Mouse (Mus musculus) embryonic facial prominence, embryonic 13.5 days (tissue): ENCODE measurements at regions not wholly inside any gene's neighbourhood (a gene's known extent, or its start where the extent isn't known, plus 50 kb on each side); places are given as distances from the start of the nearest gene placed in this dataset.
"Not testable (repeated sequence)": the region's sequence is repeated elsewhere in the genome, so short reads cannot be mapped to it uniquely, and the experiment has no call there.

Experiments used
- ATAC-seq: fragments of 200-750 bp; cut with Nextera tagmentation; 2 replicates; pipeline ENCODE4 v1.8.0; 2017; ENCODE audit warnings: low read depth; ENCODE audit not compliant: insufficient number of reproducible peaks, insufficient read depth, low FRiP score, low TSS enrichment
- H3K27ac ChIP-seq: fragments of 300-500 bp; sonication (generic); 2 replicates; pipeline ENCODE4 v1.5.1; 2015; ENCODE audit warnings: moderate library complexity, mild to moderate bottlenecking, inconsistent platforms
- H3K27me3 ChIP-seq: fragments of 300-500 bp; sonication (generic); 2 replicates; pipeline ENCODE4 v1.6.1; 2015; ENCODE audit warnings: mild to moderate bottlenecking, inconsistent platforms
- H3K36me3 ChIP-seq: fragments of 300-500 bp; sonication (generic); 2 replicates; pipeline ENCODE4 v1.6.1; 2015; ENCODE audit warnings: mild to moderate bottlenecking, inconsistent platforms
- H3K4me1 ChIP-seq: fragments of 300-500 bp; sonication (generic); 2 replicates; pipeline ENCODE4 v1.6.1; 2015; ENCODE audit warnings: inconsistent platforms
- H3K4me2 ChIP-seq: fragments of 300-500 bp; sonication (generic); 2 replicates; pipeline ENCODE4 v1.6.1; 2015; ENCODE audit warnings: moderate library complexity, mild to moderate bottlenecking, inconsistent platforms
- H3K4me3 ChIP-seq: fragments of 300-500 bp; sonication (generic); 2 replicates; pipeline ENCODE4 v1.5.1; 2015; ENCODE audit warnings: mild to moderate bottlenecking, inconsistent platforms
- H3K9ac ChIP-seq: fragments of 300-500 bp; sonication (generic); 2 replicates; pipeline ENCODE4 v1.6.1; 2015; ENCODE audit warnings: mild to moderate bottlenecking, inconsistent platforms
- H3K9me3 ChIP-seq: fragments of 300-500 bp; sonication (generic); 2 replicates; pipeline ENCODE4 v1.6.1; 2016; ENCODE audit warnings: inconsistent platforms
- WGBS: fragments of 180-500 bp; shearing (Covaris S2); methylation state at CpG from one replicate; pipeline ENCODE4 v1.1.7; 2015; ENCODE audit warnings: mixed read lengths; 5-methylcytosine and 5-hydroxymethylcytosine counted together

- Histone ChIP-seq H3K4me3 (no peak overlapping the region), H3K4me2 (no peak overlapping the region), H3K36me3 (no peaks in the 10 kb centered on the region), H3K9ac (no peak overlapping the region), H3K9me3 (no peaks in the 10 kb centered on the region), H3K4me1 (no peaks in the 10 kb centered on the region), H3K27me3 (no peaks in the 10 kb centered on the region), H3K27ac (no peak overlapping the region)
- 83% methylated on average over 4 of the region's 4 CpGs for whole genome bisulfite sequencing
- no peak for ATAC-seq
Measured at GRCm38 (mm10) chr12:10525934-10526333, 135.4 kb downstream of the Rdh14 start.

GRCm38 (mm10) chr12:10529077-10529476 lies 138.5 kb downstream of the Rdh14 start:
- no peak overlapping the region for H3K9ac ChIP-seq
- no peaks in the 10 kb centered on the region for H3K36me3 ChIP-seq
- H3K4me2 ChIP-seq, result no peak overlapping the region
- no peaks in the 10 kb centered on the region for H3K9me3 ChIP-seq
- no peak overlapping the region for H3K4me3 ChIP-seq
- WGBS, result 80% methylated on average over 2 of the region's 2 CpGs
- H3K4me1 ChIP-seq, result no peaks in the 10 kb centered on the region
- H3K27me3 ChIP-seq, result no peaks in the 10 kb centered on the region
- no peak for ATAC-seq
- H3K27ac ChIP-seq, result no peak overlapping the region

- Histone ChIP-seq H3K9ac (no peak overlapping the region), H3K27me3 (0 out of 2 replicates have a peak, but pooled peaks cover 2% of the 10 kb centered on the region), H3K4me2 (no peak overlapping the region), H3K4me1 (no peaks in the 10 kb centered on the region), H3K9me3 (no peaks in the 10 kb centered on the region), H3K36me3 (no peaks in the 10 kb centered on the region), H3K27ac (no peak overlapping the region), H3K4me3 (no peak overlapping the region)
- ATAC-seq, result no peak
- 60% methylated on average over 3 of the region's 3 CpGs for WGBS
Measured at GRCm38 (mm10) chr12:10530996-10531395, 140.4 kb downstream of the Rdh14 start.

GRCm38 (mm10) chr12:10533971-10534370 lies 143.4 kb downstream of the Rdh14 start:
- H3K27ac ChIP-seq, result no peak overlapping the region
- 84% methylated on average over 6 of the region's 6 CpGs for WGBS

GRCm38 (mm10) chr12:10536239-10536638 lies 145.7 kb downstream of the Rdh14 start:
- H3K36me3 ChIP-seq, result no peaks in the 10 kb centered on the region
- no peak overlapping the region for H3K27ac ChIP-seq
- no peaks in the 10 kb centered on the region for H3K4me1 ChIP-seq
- H3K4me2 ChIP-seq, result no peak overlapping the region
- no peaks in the 10 kb centered on the region for H3K9me3 ChIP-seq
- H3K4me3 ChIP-seq, result no peak overlapping the region
- no peak for ATAC-seq
- no peak overlapping the region for H3K9ac ChIP-seq
- 0 out of 2 replicates have a peak, but pooled peaks cover 3% of the 10 kb centered on the region for H3K27me3 ChIP-seq
- 83% methylated on average over 12 of the region's 12 CpGs for WGBS

More at GRCm38 (mm10) chr12:10533971-10534370, 143.4 kb downstream of the Rdh14 start:
- Histone ChIP-seq H3K4me1 (no peaks in the 10 kb centered on the region), H3K27me3 (0 out of 2 replicates have a peak, but pooled peaks cover 3% of the 10 kb centered on the region), H3K9ac (no peak overlapping the region), H3K4me2 (no peak overlapping the region), H3K9me3 (no peaks in the 10 kb centered on the region), H3K36me3 (no peaks in the 10 kb centered on the region), H3K4me3 (no peak overlapping the region)
- ATAC-seq, result no peak

- Histone ChIP-seq H3K9me3 (no peaks in the 10 kb centered on the region), H3K27ac (no peak overlapping the region), H3K4me1 (no peaks in the 10 kb centered on the region), H3K4me2 (no peak overlapping the region), H3K4me3 (no peak overlapping the region), H3K36me3 (no peaks in the 10 kb centered on the region), H3K27me3 (0 out of 2 replicates have a peak, but pooled peaks cover 3% of the 10 kb centered on the region), H3K9ac (no peak overlapping the region)
- WGBS, result 4% methylated on average over 4 of the region's 4 CpGs
- no peak for ATAC-seq
Measured at GRCm38 (mm10) chr12:10537069-10537468, 146.5 kb downstream of the Rdh14 start.

- H3K27me3 ChIP-seq, result no peaks in the 10 kb centered on the region
- peaks cover 6% of the 10 kb centered on the region for H3K4me1 ChIP-seq
- no peaks in the 10 kb centered on the region for H3K36me3 ChIP-seq
- ATAC-seq, result no peak
- no peak overlapping the region for H3K9ac ChIP-seq
- 39% methylated on average over 1 of the region's 1 CpGs for WGBS
- no peak overlapping the region for H3K27ac ChIP-seq
- no peak overlapping the region for H3K4me2 ChIP-seq
- H3K9me3 ChIP-seq, result 0 out of 2 replicates have a peak, but pooled peaks cover 5% of the 10 kb centered on the region
- no peak overlapping the region for H3K4me3 ChIP-seq
Measured at GRCm38 (mm10) chr12:10549481-10550201, 159.1 kb downstream of the Rdh14 start.

GRCm38 (mm10) chr12:10554701-10555100 lies 164.1 kb downstream of the Rdh14 start:
- not testable (repeated sequence) for H3K9me3 ChIP-seq

GRCm38 (mm10) chr12:10562966-10563365 lies 172.4 kb downstream of the Rdh14 start:
- H3K4me1 ChIP-seq, result no peaks in the 10 kb centered on the region
- no peak overlapping the region for H3K9ac ChIP-seq
- WGBS, result 37% methylated on average over 1 of the region's 1 CpGs
- no peaks in the 10 kb centered on the region for H3K36me3 ChIP-seq
- H3K27me3 ChIP-seq, result no peaks in the 10 kb centered on the region
- no peak overlapping the region for H3K27ac ChIP-seq
- no peak for ATAC-seq
- no peak overlapping the region for H3K4me3 ChIP-seq
- H3K9me3 ChIP-seq, result no peaks in the 10 kb centered on the region
- H3K4me2 ChIP-seq, result no peak overlapping the region

More at GRCm38 (mm10) chr12:10554701-10555100, 164.1 kb downstream of the Rdh14 start:
- H3K4me2 ChIP-seq, H3K4me1 ChIP-seq, H3K27ac ChIP-seq, H3K27me3 ChIP-seq, ATAC-seq, H3K36me3 ChIP-seq, H3K4me3 ChIP-seq, H3K9ac ChIP-seq: not testable (repeated sequence)
- 92% methylated on average over 1 of the region's 1 CpGs for WGBS

- no peak for ATAC-seq
- H3K9me3 ChIP-seq, result no peaks in the 10 kb centered on the region
- H3K27ac ChIP-seq, result no peak overlapping the region
- no peak overlapping the region for H3K4me3 ChIP-seq
- H3K27me3 ChIP-seq, result no peaks in the 10 kb centered on the region
- H3K9ac ChIP-seq, result no peak overlapping the region
- WGBS, result 55% methylated on average over 2 of the region's 2 CpGs
- H3K4me2 ChIP-seq, result no peak overlapping the region
- H3K36me3 ChIP-seq, result no peaks in the 10 kb centered on the region
- H3K4me1 ChIP-seq, result peaks cover 14% of the 10 kb centered on the region
Measured at GRCm38 (mm10) chr12:10567881-10568280, 177.3 kb downstream of the Rdh14 start.

GRCm38 (mm10) chr12:10571643-10572377 lies 181.2 kb downstream of the Rdh14 start:
- ATAC-seq, result no peak
- WGBS, result 22% methylated on average over 11 of the region's 11 CpGs

GRCm38 (mm10) chr12:10572378-10572650 lies 181.7 kb downstream of the Rdh14 start:
- 27% methylated on average over 5 of the region's 5 CpGs for WGBS
- Histone ChIP-seq H3K27me3 (no peaks in the 10 kb centered on the region), H3K9me3 (no peaks in the 10 kb centered on the region), H3K9ac (no peak overlapping the region), H3K4me2 (peak overlapping the region; percentile 36), H3K36me3 (no peaks in the 10 kb centered on the region), H3K4me1 (peaks cover 18% of the 10 kb centered on the region), H3K4me3 (no peak overlapping the region), H3K27ac (peak overlapping the region; percentile 81)
- no peak for ATAC-seq

More at GRCm38 (mm10) chr12:10571643-10572377, 181.2 kb downstream of the Rdh14 start:
- H3K4me1 ChIP-seq, result peaks cover 18% of the 10 kb centered on the region
- no peaks in the 10 kb centered on the region for H3K36me3 ChIP-seq
- H3K27me3 ChIP-seq, result no peaks in the 10 kb centered on the region
- peak overlapping the region; percentile 81 for H3K27ac ChIP-seq
- H3K4me2 ChIP-seq, result peak overlapping the region; percentile 36
- H3K4me3 ChIP-seq, result no peak overlapping the region
- H3K9me3 ChIP-seq, result no peaks in the 10 kb centered on the region
- no peak overlapping the region for H3K9ac ChIP-seq
